Mouse (Mus musculus) CH12.LX (cell line): ENCODE measurements at regions not wholly inside any gene's neighbourhood (a gene's known extent, or its start where the extent isn't known, plus 50 kb on each side); places are given as distances from the start of the nearest gene placed in this dataset.
A peak's percentile ranks its signal among the peaks of the same experiment; 100 is the strongest.

Source experiments
- DNase-seq: peaks from one replicate; pipeline ENCODE4 v3.0.0-alpha.2; 2013; ENCODE audit errors: extremely low read depth
- H3K27ac ChIP-seq: 2 replicates; pipeline ENCODE4 v1.5.1; 2012; ENCODE audit warnings: low read depth, mild to moderate bottlenecking, control low read depth, moderate library complexity; ENCODE audit not compliant: insufficient read depth
- H3K27me3 ChIP-seq: replicated peaks from 2 replicates; pipeline ENCODE3; 2012; ENCODE audit warnings: inconsistent platforms
- H3K36me3 ChIP-seq, 2 experiments: replicated peaks in 1 of 2; 2 replicates each; pipeline versions ENCODE3 to v1.6.1; 2012; ENCODE audit warnings: inconsistent platforms in 1 of 2, low read length in 1 of 2, mild to moderate bottlenecking in 1 of 2, mixed read lengths in 1 of 2, moderate library complexity in 1 of 2; ENCODE audit not compliant: control insufficient read depth in 1 of 2, insufficient read depth in 1 of 2
- H3K4me1 ChIP-seq, 2 experiments: 2 replicates each; pipeline ENCODE4 v1.6.1; 2012; ENCODE audit warnings: inconsistent platforms in 1 of 2, moderate library complexity in 1 of 2; ENCODE audit not compliant: insufficient read depth in 2 of 2, control insufficient read depth in 1 of 2
- H3K4me2 ChIP-seq: 2 replicates; pipeline ENCODE4 v1.6.1; 2012; ENCODE audit warnings: low read depth, mild to moderate bottlenecking, control low read depth; ENCODE audit not compliant: poor library complexity, insufficient read depth, severe bottlenecking
- H3K4me3 ChIP-seq, 3 experiments: fragments of 150-350 bp in 1 of 3; sonication (generic) in 1 of 3; replicated peaks in 1 of 3; 2 replicates each; pipeline versions ENCODE3 to v1.5.1; 2011 to 2012; ENCODE audit warnings: low read depth in 2 of 3, low read length in 2 of 3, mild to moderate bottlenecking in 2 of 3, moderate library complexity in 2 of 3, control low read depth in 1 of 3, improper control_type of control experiment in 1 of 3, inconsistent platforms in 1 of 3, mixed read lengths in 1 of 3; ENCODE audit not compliant: poor library complexity in 1 of 3
- H3K79me2 ChIP-seq: replicated peaks from 2 replicates; pipeline ENCODE4 v1.6.1; 2012; ENCODE audit warnings: mild to moderate bottlenecking, moderate library complexity; ENCODE audit not compliant: control insufficient read depth, poor library complexity, insufficient read depth, severe bottlenecking; ENCODE audit errors: extremely low read depth
- H3K9ac ChIP-seq: 2 replicates; pipeline ENCODE4 v1.6.1; 2012; ENCODE audit warnings: low read depth, mild to moderate bottlenecking, control low read depth, moderate library complexity; ENCODE audit not compliant: insufficient read depth
- H3K9me3 ChIP-seq: replicated peaks from 2 replicates; pipeline ENCODE3; 2012; ENCODE audit warnings: low read length, inconsistent platforms, mixed read lengths
- BHLHE40 ChIP-seq: IDR thresholded peaks from 2 replicates; pipeline ENCODE4 v1.6.1; 2011; ENCODE audit warnings: mild to moderate bottlenecking, low read depth, low read length, improper control_type of control experiment
- CTCF ChIP-seq, 2 experiments: IDR thresholded peaks in 1 of 2; conservative IDR thresholded peaks in 1 of 2; 2 replicates each; pipeline ENCODE4 v1.5.1; 2011 to 2012; ENCODE audit warnings: low read depth in 2 of 2, low read length in 2 of 2, improper control_type of control experiment in 1 of 2, inconsistent platforms in 1 of 2, mild to moderate bottlenecking in 1 of 2, moderate library complexity in 1 of 2
- E2F4 ChIP-seq: IDR thresholded peaks from 2 replicates; pipeline ENCODE4 v1.6.1; 2011; ENCODE audit warnings: low read depth, low read length, improper control_type of control experiment; ENCODE audit not compliant: insufficient replicate concordance
- EP300 ChIP-seq: IDR thresholded peaks from 2 replicates; pipeline ENCODE4 v1.6.1; 2011; ENCODE audit warnings: low read length, improper control_type of control experiment
- ETS1 ChIP-seq: conservative IDR thresholded peaks from 2 replicates; pipeline ENCODE4 v1.6.1; 2012; ENCODE audit warnings: low read depth, mild to moderate bottlenecking, inconsistent platforms, low read length, improper control_type of control experiment, moderate library complexity
- IRF4 ChIP-seq: IDR thresholded peaks from 2 replicates; pipeline ENCODE4 v1.6.1; 2014; ENCODE audit warnings: low read depth, mild to moderate bottlenecking, inconsistent platforms, low read length, improper control_type of control experiment
- JUN ChIP-seq: IDR thresholded peaks from 2 replicates; pipeline ENCODE4 v1.6.1; 2011; ENCODE audit warnings: low read depth, mild to moderate bottlenecking, low read length, improper control_type of control experiment, moderate library complexity; ENCODE audit not compliant: insufficient read depth
- JUND ChIP-seq: conservative IDR thresholded peaks from 2 replicates; pipeline ENCODE4 v1.6.1; 2011; ENCODE audit warnings: low read depth, low read length, improper control_type of control experiment
- NELFE ChIP-seq: IDR thresholded peaks from 2 replicates; pipeline ENCODE4 v1.6.1; 2011; ENCODE audit warnings: low read depth, low read length, improper control_type of control experiment
- NRF1 ChIP-seq: IDR thresholded peaks from 2 replicates; pipeline ENCODE4 v1.6.1; 2014; ENCODE audit warnings: low read depth, mild to moderate bottlenecking, inconsistent platforms, low read length, improper control_type of control experiment, moderate library complexity
- POLR2A ChIP-seq: IDR thresholded peaks from 2 replicates; pipeline ENCODE4 v1.6.1; 2011; ENCODE audit warnings: low read depth, mild to moderate bottlenecking, improper control_type of control experiment, low read length
- RCOR1 ChIP-seq: conservative IDR thresholded peaks from 2 replicates; pipeline ENCODE4 v1.6.1; 2012; ENCODE audit warnings: low read depth, mild to moderate bottlenecking, inconsistent platforms, low read length, improper control_type of control experiment
- UBTF ChIP-seq: IDR thresholded peaks from 2 replicates; pipeline ENCODE4 v1.6.1; 2012; ENCODE audit warnings: low read depth, mild to moderate bottlenecking, inconsistent platforms, low read length, improper control_type of control experiment, moderate library complexity
- USF1 ChIP-seq: IDR thresholded peaks from 2 replicates; pipeline ENCODE4 v1.6.1; 2014; ENCODE audit warnings: low read depth, mild to moderate bottlenecking, inconsistent platforms, low read length, improper control_type of control experiment
- USF2 ChIP-seq: conservative IDR thresholded peaks from 2 replicates; pipeline ENCODE4 v1.6.1; 2011; ENCODE audit warnings: low read depth, low read length, improper control_type of control experiment
- ZKSCAN1 ChIP-seq: IDR thresholded peaks from 2 replicates; pipeline ENCODE4 v1.6.1; 2012; ENCODE audit warnings: low read depth, inconsistent platforms, low read length, improper control_type of control experiment, borderline replicate concordance
- ZMIZ1 ChIP-seq: IDR thresholded peaks from 2 replicates; pipeline ENCODE4 v1.6.1; 2012; ENCODE audit warnings: low read depth, mild to moderate bottlenecking, inconsistent platforms, low read length, improper control_type of control experiment
- dilution Hi-C: fragments of 300-500 bp; cut with MboI; formaldehyde crosslinking; loops from 2 replicates; pipeline ENCODE4 v1.14.3; 2020; ENCODE audit warnings: low sequenced_read_pairs; ENCODE audit not compliant: extremely low pct_unique_long_range_greater_than_20kb, extremely low pct_ligation_motif_present
- in situ Hi-C: fragments of 300-500 bp; cut with MboI; formaldehyde crosslinking; loops from 3 replicates; pipeline ENCODE4 v1.14.3; 2019; ENCODE audit warnings: low sequenced_read_pairs, low pct_ligation_motif_present, low pct_unique_long_range_greater_than_20kb, mixed read lengths

- TF ChIP-seq USF2: no peak
- TF ChIP-seq POLR2A: no peak
- TF ChIP-seq ZKSCAN1: no peak
- no peak for TF ChIP-seq NRF1
- TF ChIP-seq BHLHE40: no peak
- TF ChIP-seq JUND: no peak
- no peak for TF ChIP-seq ETS1
- no peak for TF ChIP-seq E2F4
- TF ChIP-seq RCOR1: no peak
- TF ChIP-seq UBTF: no peak
- no peak for TF ChIP-seq JUN
- no peak for TF ChIP-seq NELFE
- no peak for TF ChIP-seq ZMIZ1
- no peak for TF ChIP-seq CTCF (conservative IDR thresholded peaks at IDR 0.05 in 1 of 2, IDR thresholded peaks at IDR 0.05 in 1 of 2; ENCODE audit: low read depth in 2 of 2, low read length in 2 of 2)
These were observed 65.3 kb upstream of the Gnaq start for GRCm38 (mm10) chr19:16067314-16067713.

GRCm38 (mm10) chr19:16064911-16065310, 67.7 kb upstream of the Gnaq start:
- no peak overlapping the region for H3K4me2 ChIP-seq
- no peaks in the 10 kb centered on the region for H3K9me3 ChIP-seq
- dilution Hi-C loops (no loop called here), in situ Hi-C loops (loop anchor here (25.0 kb wide), 2 partner anchors 272 to 522 kb away; no protein-coding TSS in a partner anchor)
- H3K79me2 ChIP-seq: no peaks in the 10 kb centered on the region
- no peak overlapping the region for H3K9ac ChIP-seq
- no peak overlapping the region for H3K27ac ChIP-seq
- peaks cover 9 to 25% of the 10 kb centered on the region in 2 experiments for H3K4me1 ChIP-seq
- H3K27me3 ChIP-seq: no peaks in the 10 kb centered on the region
- H3K4me3 ChIP-seq: no peak overlapping the region
- no peaks in the 10 kb centered on the region for H3K36me3 ChIP-seq
- no peak for DNase-seq
- TF ChIP-seq IRF4 (0 out of 2 replicates have a peak, but pooled peaks have one; percentile 17), CTCF (conservative IDR thresholded peaks at IDR 0.05 in 1 of 2, IDR thresholded peaks at IDR 0.05 in 1 of 2; ENCODE audit: low read depth in 2 of 2, low read length in 2 of 2) (no peak), USF1 (no peak), EP300 (peak; percentile 55; the same call in 1 of the 2 replicates)

More at GRCm38 (mm10) chr19:16067314-16067713, 65.3 kb upstream of the Gnaq start:
- H3K9me3 ChIP-seq: no peaks in the 10 kb centered on the region
- no peak for DNase-seq
- H3K79me2 ChIP-seq: no peaks in the 10 kb centered on the region
- in situ Hi-C loops: loop anchor here (25.0 kb wide), 2 partner anchors 270 to 520 kb away; no protein-coding TSS in a partner anchor
- H3K27me3 ChIP-seq: no peaks in the 10 kb centered on the region
- no peak overlapping the region for H3K4me3 ChIP-seq
- dilution Hi-C loops: no loop called here
- no peak overlapping the region for H3K4me2 ChIP-seq
- H3K27ac ChIP-seq: no peak overlapping the region
- peaks cover 9 to 25% of the 10 kb centered on the region in 2 experiments for H3K4me1 ChIP-seq
- no peak overlapping the region for H3K9ac ChIP-seq
- H3K36me3 ChIP-seq: no peaks in the 10 kb centered on the region
